Comparison of ENCODE assay signal across 10 mouse cellular contexts in the genomic region with DNA sequence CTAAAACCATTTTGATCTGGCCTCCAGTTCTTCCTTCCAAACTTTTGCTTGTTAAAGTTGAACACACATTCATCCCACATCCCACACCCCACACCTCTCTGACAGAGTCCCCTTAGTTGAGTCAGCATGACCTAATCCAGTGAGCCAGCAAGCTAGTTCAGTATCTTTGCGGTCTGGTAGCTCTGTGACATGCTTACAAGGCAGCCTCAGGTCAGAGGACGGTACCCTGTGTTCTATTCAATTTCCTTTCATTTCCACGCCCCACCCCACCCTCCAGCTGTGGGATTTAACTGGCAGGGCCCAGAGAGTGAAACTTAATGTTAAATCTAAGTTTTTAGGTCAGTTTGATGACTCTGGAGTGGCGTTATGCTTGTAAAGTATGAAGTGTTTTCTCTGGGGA.
A peak's percentile ranks its signal among the peaks of the same experiment; 100 is the strongest.
DNase-seq lines count a peak whose midpoint lies in the region; ATAC-seq lines count a peak whose summit lies in the region.
"Had no signal": no experiment of that assay in that cellular context is flagged by ENCODE, and none has a peak within 500 bp of the region (broad histone marks: within the 10 kb centered on the region; RNA-seq: fewer than 3 reads in every experiment).

No protein-coding gene starts in this region.

- H3K4me3 ChIP-seq in intestine, embryonic 15.5 days (replicated peaks) = no peak overlapping the region
- H3K4me3 ChIP-seq: left cerebral cortex, adult 2 months; lung, embryonic 15.5 days had no signal

- no peaks in the 10 kb centered on the region for H3K27me3 ChIP-seq in intestine, embryonic 15.5 days (replicated peaks)
- H3K27me3 ChIP-seq: lung, embryonic 15.5 days had no signal

- peak; percentile 70 to 90 for DNase-seq in heart, adult 18-20 months
- no peak for DNase-seq in heart, postnatal 4 days
- DNase-seq in kidney, postnatal 14 days = peak; percentile 89
- no peak for DNase-seq in spleen, postnatal 36 days (ENCODE audit: low spot score in 2 of 2)
- no peak for DNase-seq in cerebellum, adult 9-10 months

- 66% methylated on average over 4 of the region's 4 CpGs for WGBS in intestine, embryonic 15.5 days

- no peak overlapping the region for H3K4me2 ChIP-seq in intestine, embryonic 15.5 days (replicated peaks)
- H3K4me2 ChIP-seq: lung, embryonic 15.5 days had no signal

- H3K27ac ChIP-seq in intestine, embryonic 15.5 days = no peak overlapping the region
- H3K27ac ChIP-seq: left cerebral cortex, adult 2 months; lung, embryonic 15.5 days had no signal

- H3K36me3 ChIP-seq in intestine, embryonic 15.5 days = no peaks in the 10 kb centered on the region
- H3K36me3 ChIP-seq: lung, embryonic 15.5 days had no signal

- 0 out of 2 replicates have a peak, but pooled peaks cover 2% of the 10 kb centered on the region for H3K4me1 ChIP-seq in intestine, embryonic 15.5 days (replicated peaks)

- no peak overlapping the region for H3K9ac ChIP-seq in intestine, embryonic 15.5 days
- H3K9ac ChIP-seq: lung, embryonic 15.5 days had no signal

- ATAC-seq in CD4-positive, CD25-positive, alpha-beta regulatory T cell, adult 4 months = peak; percentile 41
- peak; percentile 43 for ATAC-seq in granulocyte monocyte progenitor cell, adult 5-6 weeks (replicated peaks; ENCODE audit: poor library complexity, severe bottlenecking)
- no peak for ATAC-seq in intestine, embryonic 15.5 days

- H3K9me3 ChIP-seq in intestine, embryonic 15.5 days = no peaks in the 10 kb centered on the region
- H3K9me3 ChIP-seq: lung, embryonic 15.5 days had no signal

Comparison
In these comparisons a context has a peak if more than half of its experiments do, and no peak if none do; other contexts are left out.
1. DNase-seq: peak in heart, adult 18-20 months (2 of 2) and kidney, postnatal 14 days (single experiment); none in heart, postnatal 4 days (single experiment), spleen, postnatal 36 days (0 of 2) and cerebellum, adult 9-10 months (single experiment).